Mouse (Mus musculus): ENCODE measurements around the gene Mageb5. TPM values are rescaled to one million over a fixed set of nuclear protein-coding genes. Genes with fewer than 3 reads are reported as not detected.

Gene Mageb5
- not detected in 2 replicates for polyA plus RNA-seq (2012; rRNA removed)

GRCm38 (mm10) chrX:91782918-91783317, at the start of gene Mageb5:
TSS of gene Mageb5 (minus strand) at chrX:91783018.

Other genes starting within 250 kb of the Mageb5 start
- gene 1700084M14Rik, start 207.1 kb downstream of the Mageb5 start, polyA plus RNA-seq (2012; rRNA removed) = not detected in 2 replicates
- gene Gm14781, start 150.8 kb downstream of the Mageb5 start, polyA plus RNA-seq (2012; rRNA removed) = not detected in 2 replicates
- gene Mageb1, start 233.3 kb upstream of the Mageb5 start, polyA plus RNA-seq (2012; rRNA removed) = not detected in 2 replicates